Comparison of ENCODE assay signal across 8 mouse cellular contexts in genomic region chr9:120235054-120235453, GRCm38 (mm10).
A peak's percentile ranks its signal among the peaks of the same experiment; 100 is the strongest.
DNase-seq lines count a peak whose midpoint lies in the region; ATAC-seq and TF ChIP-seq lines count a peak whose summit lies in the region.
"Not testable (repeated sequence)": the region's sequence is repeated elsewhere in the genome, so short reads cannot be mapped to it uniquely, and the experiment has no call there.

No protein-coding gene starts in this region.

- peaks cover 13% of the 10 kb centered on the region for H3K27me3 ChIP-seq in Patski
- not testable (repeated sequence) for H3K27me3 ChIP-seq in forebrain, postnatal 0 days (ENCODE audit: insufficient read depth, low read length); kidney, adult 2 months (replicated peaks; ENCODE audit: control insufficient read depth, insufficient read depth, low read length)

- CTCF ChIA-PET in Patski (lab: Charles Lee) = not testable (repeated sequence)

- not testable (repeated sequence) for H3K4me1 ChIP-seq in bone marrow, adult 2 months (ENCODE audit: control insufficient read depth, insufficient read depth, low read length); forebrain, postnatal 0 days (ENCODE audit: insufficient read depth); kidney, adult 2 months (ENCODE audit: control insufficient read depth, insufficient read depth, low read length)

- in situ Hi-C loops in Patski (cut with MboI; ENCODE audit: low pct_unique_long_range_greater_than_20kb) = not testable (repeated sequence)

- H3K9ac ChIP-seq in forebrain, postnatal 0 days = not testable (repeated sequence)

- H3K4me3 ChIP-seq in bone marrow, adult 2 months (replicated peaks; ENCODE audit: control insufficient read depth, low read depth, low read length); forebrain, postnatal 0 days (ENCODE audit: low read depth, low read length); kidney, adult 2 months (ENCODE audit: insufficient read depth, low read depth, low read length): not testable (repeated sequence)

- H3K4me2 ChIP-seq in forebrain, postnatal 0 days (ENCODE audit: low read depth) = not testable (repeated sequence)

- not testable (repeated sequence) for TF ChIP-seq POLR2A in bone marrow, adult 2 months (IDR thresholded peaks at IDR 0.05; ENCODE audit: borderline replicate concordance, control insufficient read depth, low read depth, low read length); kidney, adult 2 months (IDR thresholded peaks at IDR 0.05; ENCODE audit: low read depth, low read length)

- 72% methylated on average over 4 of the region's 4 CpGs for WGBS in bone marrow, adult 2 months
- WGBS in forebrain, postnatal 0 days = 93% methylated on average over 4 of the region's 4 CpGs
- WGBS in kidney, adult 2 months = 82% methylated on average over 4 of the region's 4 CpGs

- TF ChIP-seq CTCF in Patski (IDR thresholded peaks at IDR 0.05) = peak; percentile 49
- peak; percentile 17; the same call in 1 of the 2 replicates for TF ChIP-seq CTCF in bone marrow, adult 2 months (IDR thresholded peaks at IDR 0.05; ENCODE audit: control insufficient read depth, insufficient read depth, low read length)
- TF ChIP-seq CTCF in forebrain, postnatal 0 days (IDR thresholded peaks at IDR 0.05; ENCODE audit: low read depth) = peak; percentile 29; the same call in 1 of the 2 replicates
- peak; percentile 36 for TF ChIP-seq CTCF in kidney, adult 2 months (conservative IDR thresholded peaks at IDR 0.05; ENCODE audit: insufficient read depth, insufficient read length, low read depth, low read length)

- not testable (repeated sequence) for H3K27ac ChIP-seq in bone marrow, adult 2 months (ENCODE audit: control insufficient read depth, insufficient read depth, low read depth, low read length, poor library complexity); forebrain, postnatal 0 days (ENCODE audit: low read depth, low read length); kidney, adult 2 months (ENCODE audit: insufficient read depth, low read depth, low read length)

- not testable (repeated sequence) for ATAC-seq in Patski; forebrain, postnatal 0 days

- not testable (repeated sequence) for H3K36me3 ChIP-seq in forebrain, postnatal 0 days (ENCODE audit: insufficient read depth); kidney, adult 2 months (ENCODE audit: control insufficient read depth, insufficient read depth, low read length)

- POLR2A ChIA-PET in Patski (lab: Charles Lee) = not testable (repeated sequence)

- not testable (repeated sequence) for H3K9me3 ChIP-seq in forebrain, postnatal 0 days (ENCODE audit: low read length)

- intact Hi-C loops in left cerebral cortex, postnatal 4 days (cut with DNase I) = not testable (repeated sequence)

- DNase-seq in A20 (ENCODE audit: low read depth, low spot score) = peak; percentile 40
- DNase-seq in Patski (ENCODE audit: low read depth, low spot score); forebrain, postnatal 0 days: not testable (repeated sequence)
- peak; percentile 32 for DNase-seq in kidney, adult 2 months
- peak; percentile 36 for DNase-seq in left cerebral cortex, postnatal 4 days
- DNase-seq in lung, postnatal 14 days = peak; percentile 4
- peak; percentile 19 for DNase-seq in right cerebral cortex, postnatal 4 days
